Mouse (Mus musculus) left cerebral cortex, adult 11 months (tissue): ENCODE results near the gene H2afx.

Experiments
- DNase-seq: peaks from one replicate; pipeline ENCODE4 v3.0.0; 2022; ENCODE audit warnings: low spot score

H2afx gene

GRCm38 (mm10) chr9:44379862-44380261, 45.4 kb downstream of the H2afx start:
- DNase-seq, result no peak

GRCm38 (mm10) chr9:44384596-44384995, 50.1 kb downstream of the H2afx start:
- DNase-seq, result no peak
